Mouse (Mus musculus) kidney, adult 18-20 months (tissue): ENCODE data around the gene Rps6ka2.
"Not testable (repeated sequence)": the region's sequence is repeated elsewhere in the genome, so short reads cannot be mapped to it uniquely, and the experiment has no call there.

Experiments used
- DNase-seq: peaks from one replicate; pipeline ENCODE4 v3.0.0; 2021

Rps6ka2 gene

DNA sequence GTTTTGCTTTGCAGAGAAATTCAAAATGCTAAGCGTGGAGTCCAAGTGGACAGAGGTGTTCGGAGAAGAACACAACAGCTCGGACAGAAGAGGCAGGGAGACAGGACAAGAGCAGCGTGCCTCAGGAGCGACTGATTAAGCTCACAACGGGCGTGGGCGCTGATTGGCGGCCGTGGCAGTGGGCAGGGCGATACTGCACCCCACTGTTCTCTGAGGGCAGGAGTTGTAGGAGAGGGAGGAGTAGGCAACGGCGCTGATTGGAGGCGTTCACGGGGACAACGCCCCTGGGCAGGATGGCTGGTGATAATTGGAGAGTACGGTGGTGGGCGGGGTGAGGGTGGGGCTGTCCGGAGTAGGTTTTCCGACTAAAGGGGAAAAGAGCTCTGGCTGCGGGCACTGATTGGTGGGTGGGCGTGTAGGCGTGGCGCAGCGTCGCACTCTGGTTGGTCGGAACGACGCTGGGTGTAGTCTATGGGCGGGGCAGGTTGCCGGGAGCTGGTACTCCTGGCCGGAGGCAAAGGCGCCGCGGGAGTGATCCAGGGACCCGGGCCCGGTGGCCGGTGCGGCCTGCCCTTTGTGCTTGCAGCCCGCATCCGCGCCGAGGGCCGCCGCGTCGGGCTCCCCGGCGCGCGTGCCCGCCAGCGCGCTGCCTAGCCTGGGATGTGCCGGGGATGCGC, at the start of gene Rps6ka2:
Gene Rps6ka2 (plus strand): TSS at position 489 of the 677 bp plus-strand sequence.
- peak; percentile 96 for DNase-seq

GRCm38 (mm10) chr17:7120835-7121234, 49.1 kb upstream of the Rps6ka2 start:
- DNase-seq = not testable (repeated sequence)

GRCm38 (mm10) chr17:7122554-7122953, 47.4 kb upstream of the Rps6ka2 start:
- not testable (repeated sequence) for DNase-seq

DNA sequence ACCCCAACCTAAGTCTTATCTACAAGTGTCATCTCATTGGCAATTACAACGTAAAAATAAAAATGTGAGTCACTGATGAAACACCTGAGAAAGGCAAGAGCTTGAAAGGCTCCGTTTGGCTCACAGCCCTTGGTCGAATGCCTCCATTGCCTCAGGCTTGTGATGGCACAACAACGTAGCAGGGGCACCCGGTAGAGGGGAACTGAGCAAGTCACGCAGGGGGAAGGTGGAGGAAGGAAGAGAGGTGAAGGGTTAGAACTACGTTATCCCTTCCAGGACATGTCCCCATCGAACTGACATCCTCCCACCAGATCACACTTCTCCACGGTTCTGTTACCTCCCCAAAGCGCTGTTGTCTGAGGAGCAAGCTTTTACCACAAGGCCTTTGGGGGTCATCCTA, 43.4 kb upstream of the Rps6ka2 start:
- not testable (repeated sequence) for DNase-seq

- not testable (repeated sequence) for DNase-seq
Observed at GRCm38 (mm10) chr17:7134002-7134401, 35.9 kb upstream of the Rps6ka2 start.

GRCm38 (mm10) chr17:7135277-7135676, 34.6 kb upstream of the Rps6ka2 start:
- DNase-seq = not testable (repeated sequence)

- DNase-seq = no peak
Observed at GRCm38 (mm10) chr17:7138186-7138925, 31.6 kb upstream of the Rps6ka2 start.

DNA sequence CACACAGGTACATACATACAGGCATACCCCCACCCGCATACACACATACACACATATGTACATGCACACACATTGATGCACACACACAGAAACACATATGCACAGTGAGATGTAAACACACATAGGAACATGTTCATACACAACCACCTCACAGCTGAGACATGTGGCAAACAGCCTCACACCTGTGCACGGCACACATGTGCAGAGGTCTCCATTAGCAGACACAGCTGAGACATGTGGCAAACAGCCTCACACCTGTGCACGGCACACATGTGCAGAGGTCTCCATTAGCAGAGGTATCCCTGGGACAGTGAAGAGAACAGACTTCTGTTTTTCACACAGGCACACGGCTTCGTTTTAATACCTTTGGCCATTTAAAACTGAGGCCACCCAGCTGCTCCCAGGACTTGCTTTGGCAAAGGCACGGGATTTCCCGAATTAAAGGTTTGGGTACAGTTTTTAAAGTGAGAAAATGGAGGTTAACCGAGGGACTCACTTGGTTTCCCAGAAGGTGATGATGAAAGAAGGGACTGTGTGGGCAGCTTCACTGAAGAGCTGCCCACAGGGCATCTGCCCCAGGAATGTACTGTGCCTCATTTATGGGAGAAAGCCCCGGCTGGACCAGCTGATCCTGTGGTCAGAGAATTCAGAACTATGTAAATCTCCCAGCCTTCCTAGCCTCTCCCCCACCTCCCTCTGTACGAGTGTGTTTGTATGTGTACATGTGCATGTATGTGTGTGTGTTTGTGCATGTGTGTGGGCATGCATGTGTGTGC, 29.3 kb upstream of the Rps6ka2 start:
- no peak for DNase-seq

GRCm38 (mm10) chr17:7142367-7142766, 27.5 kb upstream of the Rps6ka2 start:
- DNase-seq = no peak

GRCm38 (mm10) chr17:7143885-7144518, 25.9 kb upstream of the Rps6ka2 start:
- no peak for DNase-seq

DNA sequence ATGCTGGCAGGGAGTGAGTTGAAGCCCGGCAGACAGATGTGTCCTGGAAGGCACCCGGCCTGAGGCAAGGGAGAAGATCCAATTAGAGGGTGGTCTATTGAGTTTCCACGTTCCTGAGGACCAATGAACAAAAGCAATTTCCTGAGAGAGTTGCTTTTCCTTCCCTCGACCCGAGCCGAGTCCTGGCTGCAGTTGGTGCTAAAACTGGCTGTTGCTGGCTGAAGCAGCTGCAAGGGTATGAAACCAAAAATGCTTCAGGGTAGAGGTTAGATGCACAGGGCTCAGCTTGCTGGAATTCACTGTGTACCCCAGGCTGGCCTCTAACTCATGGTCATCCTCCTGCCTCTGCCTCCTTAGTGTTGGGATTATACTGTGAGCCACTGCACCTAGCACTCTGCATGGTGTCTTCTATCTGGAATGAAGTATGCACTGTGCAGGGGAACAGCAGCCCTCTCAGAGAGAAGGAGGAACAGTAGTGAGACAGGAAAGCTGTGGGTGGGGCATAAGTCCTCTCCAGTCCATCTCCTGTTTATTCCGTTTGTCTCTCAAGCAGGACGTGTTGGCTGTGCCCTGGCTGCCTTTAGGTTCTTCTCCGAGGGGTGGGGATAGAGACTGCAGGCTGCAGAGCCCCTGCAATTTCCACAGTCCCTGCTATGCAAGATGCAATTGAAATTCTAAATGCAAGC, 24.4 kb upstream of the Rps6ka2 start:
- DNase-seq = no peak

- DNase-seq = no peak
Observed at GRCm38 (mm10) chr17:7146479-7146878, 23.4 kb upstream of the Rps6ka2 start.

DNA sequence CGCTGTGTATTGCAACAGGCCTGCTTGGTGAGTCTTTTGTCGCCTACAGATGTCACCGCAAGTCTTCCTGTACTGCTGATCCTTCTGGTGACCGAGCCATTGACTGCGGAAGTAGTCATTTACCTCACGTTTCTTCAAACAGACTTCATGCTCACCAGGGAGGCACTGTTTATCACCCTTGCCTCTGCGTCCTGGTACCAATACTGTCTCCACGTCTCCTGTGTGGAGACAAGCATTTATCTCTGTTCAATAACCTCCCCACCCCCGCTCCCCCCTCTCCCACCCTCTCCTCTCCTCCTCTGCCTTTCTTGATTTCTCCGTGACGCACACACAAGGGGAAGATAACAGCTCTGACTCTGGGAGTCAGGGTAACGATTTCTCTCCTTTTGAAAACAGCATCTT, 22.0 kb upstream of the Rps6ka2 start:
- DNase-seq = no peak

DNA sequence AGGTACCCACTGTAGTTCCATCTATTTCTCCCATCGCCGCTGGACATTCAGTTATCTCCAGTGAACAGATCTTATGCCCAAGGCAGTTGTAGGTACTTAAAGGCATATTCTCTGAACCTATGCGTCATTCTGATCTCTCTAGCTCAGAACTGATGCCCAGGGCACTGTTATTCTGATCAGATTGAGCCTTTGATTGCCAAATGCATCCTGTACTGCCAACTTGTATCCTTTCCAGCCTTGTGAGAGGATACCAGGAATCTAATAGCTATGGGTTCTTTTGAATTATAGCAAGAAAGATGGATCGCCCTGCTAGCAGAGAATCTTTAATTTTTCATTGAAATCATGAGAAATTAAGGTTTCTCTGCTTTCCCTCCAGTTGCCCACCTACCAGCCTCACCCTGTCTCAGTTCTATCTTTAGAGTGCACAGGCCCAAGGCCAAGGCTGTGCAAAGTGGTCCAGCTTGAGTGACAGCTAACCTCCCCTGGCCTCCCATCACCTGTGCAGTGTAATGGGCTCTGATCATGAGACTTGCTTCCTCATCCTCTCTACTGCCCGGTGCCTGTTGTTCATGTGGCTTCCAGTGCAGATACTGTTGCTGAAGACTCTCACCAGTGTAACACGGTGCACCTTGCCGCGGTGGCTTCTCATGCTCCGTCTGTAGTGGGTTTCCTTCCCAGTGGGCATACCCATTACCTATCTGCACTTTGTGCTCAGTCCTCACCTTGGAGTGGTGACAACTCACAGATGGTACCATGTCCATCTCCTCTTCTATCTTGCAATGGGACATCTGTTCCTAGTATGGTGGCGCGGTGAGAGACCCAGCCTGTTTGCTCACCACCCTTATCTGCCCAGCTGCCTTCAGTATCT, 20.4 kb upstream of the Rps6ka2 start:
- no peak for DNase-seq

DNA sequence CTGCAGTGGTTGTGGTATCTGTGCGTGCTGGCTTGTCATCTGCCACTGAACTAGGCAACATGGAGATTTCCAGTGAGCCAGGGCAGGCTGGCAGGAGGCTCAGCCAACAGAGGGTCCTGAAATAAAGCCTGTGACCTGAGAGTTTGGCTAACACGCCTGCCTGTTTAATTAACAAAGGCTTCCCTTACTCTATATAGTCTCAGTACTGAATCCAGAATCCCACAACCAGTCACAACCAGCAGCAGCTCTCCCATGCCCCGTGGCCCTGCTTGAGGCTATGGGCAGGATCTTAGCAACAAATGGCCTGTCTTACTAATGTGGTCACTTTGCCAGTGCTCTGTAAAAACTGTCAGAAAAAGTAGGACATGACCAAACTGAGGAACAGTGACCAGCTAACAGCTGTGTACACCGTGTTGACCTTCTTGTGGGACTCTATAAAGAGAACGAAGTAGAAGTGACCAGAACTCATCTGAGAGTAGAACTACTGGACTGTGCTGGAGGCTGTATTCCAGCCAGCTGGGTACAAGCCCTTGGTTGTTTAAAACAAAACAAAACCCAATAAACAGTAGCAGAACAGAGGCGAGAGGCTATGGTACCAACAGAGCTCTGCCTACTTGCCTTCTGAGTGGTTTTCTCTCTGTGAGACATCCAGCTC, 18.3 kb upstream of the Rps6ka2 start:
- no peak for DNase-seq

DNA sequence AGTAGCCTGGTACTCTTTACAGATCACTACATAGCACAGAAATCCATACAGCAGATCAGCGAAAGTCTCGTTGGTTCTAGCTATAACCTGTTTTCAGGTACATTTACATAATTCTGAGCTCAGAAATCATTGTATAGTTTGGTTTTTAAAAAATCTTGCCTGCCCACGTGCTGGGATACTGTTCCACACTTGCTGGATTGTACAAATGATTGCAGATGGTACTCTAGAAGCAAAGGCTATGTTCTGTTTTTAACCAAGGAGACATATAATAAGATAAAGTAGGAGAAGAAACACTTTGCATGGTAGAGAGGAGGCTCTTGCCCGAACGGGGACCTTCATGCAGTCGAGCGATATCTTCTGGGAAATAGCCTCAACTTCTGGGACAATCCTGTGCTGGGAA, 17.3 kb upstream of the Rps6ka2 start:
- DNase-seq = no peak

DNA sequence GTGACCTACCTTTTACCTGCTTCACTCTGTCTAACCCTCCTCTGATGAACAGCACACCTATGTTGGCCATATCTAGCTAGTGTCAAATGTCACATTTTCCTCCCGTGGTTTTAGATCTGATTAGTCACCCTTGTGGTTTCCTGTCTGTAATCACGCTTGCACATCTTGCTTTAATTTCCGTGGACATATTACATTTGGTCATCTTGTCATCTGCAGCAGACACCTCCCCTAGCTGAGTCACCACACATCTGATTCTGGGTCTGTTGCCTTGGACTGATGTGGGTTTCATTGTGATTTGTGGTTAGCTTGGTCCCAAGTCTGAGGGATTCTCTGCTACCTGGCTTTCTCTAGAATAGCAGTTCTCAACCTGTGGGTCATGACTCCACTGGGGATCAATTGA, 6.0 kb upstream of the Rps6ka2 start:
- no peak for DNase-seq

DNA sequence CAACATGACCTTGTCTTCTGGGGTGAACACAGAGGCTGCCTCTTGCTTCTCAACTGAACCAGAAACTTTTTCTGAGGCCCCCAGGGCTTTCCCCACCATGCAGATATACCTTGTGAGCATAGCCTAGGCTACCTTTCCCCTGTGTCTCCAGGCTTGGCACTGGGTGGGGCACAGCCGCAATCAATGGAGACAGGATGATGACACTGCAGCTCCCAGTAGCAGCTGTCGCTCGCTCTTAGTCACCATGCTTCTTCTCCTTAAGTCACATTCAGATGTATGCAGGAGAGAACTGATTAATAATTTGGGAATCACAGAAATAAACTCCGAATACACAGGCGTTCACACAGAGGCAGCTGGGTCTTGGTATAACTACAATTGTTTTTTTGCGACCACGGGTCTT, 4.4 kb upstream of the Rps6ka2 start:
- DNase-seq = no peak

GRCm38 (mm10) chr17:7168961-7169626, 821 bp upstream of the Rps6ka2 start:
- peak; percentile 9 for DNase-seq
